Mouse (Mus musculus) left cerebral cortex, postnatal 14 days (tissue): ENCODE measurements around the gene Krtcap3. TPM values are rescaled to one million over a fixed set of nuclear protein-coding genes. Genes with fewer than 3 reads are reported as not detected.
"Not testable (repeated sequence)": the region's sequence is repeated elsewhere in the genome, so short reads cannot be mapped to it uniquely, and the experiment has no call there.

Experiments
- DNase-seq, 2 experiments: peaks; one replicate each; pipeline ENCODE4 v3.0.0; 2021 to 2022; ENCODE audit warnings: low spot score in 2 of 2, mixed read lengths in 1 of 2
- intact Hi-C: fragments of 180-260 bp; cut with DNase I; formaldehyde crosslinking; loops from one replicate; pipeline ENCODE4 v1.15.1; 2025
- long read RNA-seq, 2 experiments: library from polyadenylated mRNA; stranded (forward); transcript quantifications; one replicate each; pipeline ENCODE4 v2.0.0; 2021
- total RNA-seq, 2 experiments: library from RNA; stranded (reverse); gene quantifications; 2 replicates each; pipeline ENCODE4 v1.2.3; 2021

Krtcap3 gene
- 1 to 10 TPM; 1.6 to 2.0 TPM for total RNA-seq
- long read RNA-seq, experiment 1, partial matches to known transcripts, result 0 of 1 reads
- long read RNA-seq, experiment 1, other reads (novel, unspliced or antisense), result 1 of 1 reads
- long read RNA-seq, experiment 2, partial matches to known transcripts, result 0 of 1 reads
- long read RNA-seq, experiment 2, other reads (novel, unspliced or antisense), result 1 of 1 reads

GRCm38 (mm10) chr5:31251541-31252101 is at the start of gene Krtcap3:
Krtcap3 (plus strand) TSS chr5:31251691.
- peak in 1 of 2 experiments; percentile 59 for DNase-seq
- intact Hi-C loops, result no loop called here

- peak; percentile 98 to 99 for DNase-seq
- intact Hi-C loops, result no loop called here
Observed at GRCm38 (mm10) chr5:31201742-31202590, 49.5 kb upstream of the Krtcap3 start, which contains the start of gene Zfp513. Zfp513 (minus strand) TSS chr5:31202303.

GRCm38 (mm10) chr5:31202933-31203332 is 48.6 kb upstream of the Krtcap3 start:
- intact Hi-C loops, result no loop called here

GRCm38 (mm10) chr5:31203866-31204265 is 47.6 kb upstream of the Krtcap3 start:
- DNase-seq, result no peak
- intact Hi-C loops, result no loop called here

More at GRCm38 (mm10) chr5:31202933-31203332, 48.6 kb upstream of the Krtcap3 start:
- DNase-seq, result no peak

GRCm38 (mm10) chr5:31204421-31204820 is 47.1 kb upstream of the Krtcap3 start:
- no peak for DNase-seq
- intact Hi-C loops, result no loop called here

GRCm38 (mm10) chr5:31216554-31216953 is 34.9 kb upstream of the Krtcap3 start:
- intact Hi-C loops, DNase-seq: not testable (repeated sequence)

- no peak for DNase-seq
- intact Hi-C loops, result no loop called here
Observed at GRCm38 (mm10) chr5:31218294-31218693, 33.2 kb upstream of the Krtcap3 start.

GRCm38 (mm10) chr5:31219070-31219469 is 32.4 kb upstream of the Krtcap3 start:
- intact Hi-C loops, result no loop called here
- DNase-seq, result no peak

- no peak for DNase-seq
- intact Hi-C loops, result no loop called here
Observed at GRCm38 (mm10) chr5:31219474-31219873, 32.0 kb upstream of the Krtcap3 start.

GRCm38 (mm10) chr5:31219911-31220447 is 31.5 kb upstream of the Krtcap3 start:
- intact Hi-C loops, result loop anchor here (2.0 to 5.0 kb wide), 2 partner anchors 21 to 107 kb away; partner anchors contain the start of genes Gm9970 and Nrbp1
- DNase-seq, result peak in 1 of 2 experiments; percentile 48

GRCm38 (mm10) chr5:31220448-31221303 is 30.8 kb upstream of the Krtcap3 start, which contains the start of gene Ppm1g:
Ppm1g (minus strand) TSS chr5:31220687.
- peak; percentile 95 to 96 for DNase-seq
- intact Hi-C loops, result loop anchor here (2.0 to 5.0 kb wide), 2 partner anchors 20 to 107 kb away; partner anchors contain the start of genes Gm9970 and Nrbp1

- DNase-seq, result peak; percentile 43 to 74
- intact Hi-C loops, result loop anchor here (2.0 to 5.0 kb wide), 2 partner anchors 19 to 106 kb away; partner anchors contain the start of genes Gm9970 and Nrbp1
Observed at GRCm38 (mm10) chr5:31221304-31221945, 30.1 kb upstream of the Krtcap3 start.

- no peak for DNase-seq
- intact Hi-C loops, result loop anchor here (5.0 kb wide), 1 partner anchor 105 kb away; no protein-coding TSS in a partner anchor
Observed at GRCm38 (mm10) chr5:31222696-31223095, 28.8 kb upstream of the Krtcap3 start.

- intact Hi-C loops, result no loop called here
- no peak for DNase-seq
Observed at GRCm38 (mm10) chr5:31226641-31227040, 24.9 kb upstream of the Krtcap3 start.

GRCm38 (mm10) chr5:31240637-31241521 is 10.6 kb upstream of the Krtcap3 start, which contains the start of the genes Nrbp1 and Gm9970:
Nrbp1 (plus strand) TSS chr5:31240864.
Gm9970 (minus strand) TSS chr5:31241232.
- intact Hi-C loops, result loop anchor here (2.0 kb wide), 1 partner anchor 20 kb away; the partner anchor contains the start of gene Ppm1g
- peak; percentile 95 to 97 for DNase-seq

GRCm38 (mm10) chr5:31241522-31242034 is 9.9 kb upstream of the Krtcap3 start:
- intact Hi-C loops, result loop anchor here (2.0 kb wide), 1 partner anchor 21 kb away; the partner anchor contains the start of gene Ppm1g
- DNase-seq, result no peak

- no peak for DNase-seq
- intact Hi-C loops, result no loop called here
Observed at GRCm38 (mm10) chr5:31242191-31242590, 9.3 kb upstream of the Krtcap3 start.
